Mouse (Mus musculus): ENCODE measurements around the gene Olfr71. TPM values are rescaled to one million over a fixed set of nuclear protein-coding genes. Genes with fewer than 3 reads are reported as not detected.

The Olfr71 gene
- polyA plus RNA-seq, 1 experiment from 2014 or later, result not detected

GRCm38 (mm10) chr4:43703439-43703838 is 6.6 kb downstream of the Olfr71 start:
- 81% methylated on average over 6 of the region's 6 CpGs for WGBS
- Histone ChIP-seq H3K4me3 (no peak overlapping the region), H3K27ac (replicated peaks) (no peak overlapping the region), H3K36me3 (no peaks in the 10 kb centered on the region), H3K4me1 (peaks cover 6% of the 10 kb centered on the region), H3K27me3 (ENCODE audit: low read depth, poor library complexity, severe bottlenecking) (no peaks in the 10 kb centered on the region), H3K9me3 (replicated peaks) (no peaks in the 10 kb centered on the region)
- no peak for DNase-seq (ENCODE audit: low spot score)

GRCm38 (mm10) chr4:43700707-43701106 is 9.3 kb downstream of the Olfr71 start, which contains the start of gene Olfr70:
TSS of gene Olfr70 (minus strand) at chr4:43700807.
- no peak for DNase-seq (ENCODE audit: low spot score)

GRCm38 (mm10) chr4:43696561-43696960 is 13.5 kb downstream of the Olfr71 start:
- Histone ChIP-seq H3K27ac (replicated peaks) (no peak overlapping the region), H3K36me3 (no peaks in the 10 kb centered on the region), H3K27me3 (ENCODE audit: low read depth, poor library complexity, severe bottlenecking) (no peaks in the 10 kb centered on the region), H3K4me3 (no peak overlapping the region), H3K9me3 (replicated peaks) (no peaks in the 10 kb centered on the region), H3K4me1 (peaks cover 4% of the 10 kb centered on the region; the same call in 1 of the 2 replicates)
- 93% methylated on average over 13 of the region's 13 CpGs for WGBS
- DNase-seq (ENCODE audit: low spot score), result no peak

More at GRCm38 (mm10) chr4:43700707-43701106, 9.3 kb downstream of the Olfr71 start, which contains the start of gene Olfr70:
- no peak within 1 kb of the TSS for H3K4me3 ChIP-seq
- H3K27me3 ChIP-seq (ENCODE audit: low read depth, poor library complexity, severe bottlenecking), result no peaks in the 10 kb centered on the region
- no peaks in the 10 kb centered on the region for H3K36me3 ChIP-seq
- no peaks in the 10 kb centered on the region; the same call in 1 of the 2 replicates for H3K4me1 ChIP-seq
- H3K27ac ChIP-seq (replicated peaks), result no peak within 1 kb of the TSS
- WGBS, result 91% methylated on average over 6 of the region's 6 CpGs
- H3K9me3 ChIP-seq (replicated peaks), result no peaks in the 10 kb centered on the region

GRCm38 (mm10) chr4:43695249-43695671 is 14.8 kb downstream of the Olfr71 start:
- no peak overlapping the region for H3K27ac ChIP-seq (replicated peaks)
- no peaks in the 10 kb centered on the region for H3K27me3 ChIP-seq (ENCODE audit: low read depth, poor library complexity, severe bottlenecking)
- no peak for DNase-seq (ENCODE audit: low spot score)
- 40% methylated on average over 9 of the region's 9 CpGs for WGBS
- peaks cover 4% of the 10 kb centered on the region; the same call in 1 of the 2 replicates for H3K4me1 ChIP-seq
- peaks cover under 1% of the 10 kb centered on the region; the same call in 1 of the 2 replicates for H3K36me3 ChIP-seq
- no peak overlapping the region for H3K4me3 ChIP-seq
- no peaks in the 10 kb centered on the region for H3K9me3 ChIP-seq (replicated peaks)

- Histone ChIP-seq H3K36me3 (peaks cover 7% of the 10 kb centered on the region), H3K4me1 (peaks cover 4% of the 10 kb centered on the region; the same call in 1 of the 2 replicates), H3K4me3 (no peak overlapping the region), H3K27ac (replicated peaks) (no peak overlapping the region), H3K9me3 (replicated peaks) (no peaks in the 10 kb centered on the region), H3K27me3 (ENCODE audit: low read depth, poor library complexity, severe bottlenecking) (no peaks in the 10 kb centered on the region)
- WGBS, result 93% methylated on average over 1 of the region's 1 CpGs
- no peak for DNase-seq (ENCODE audit: low spot score)
Observed at GRCm38 (mm10) chr4:43694439-43695248, 15.4 kb downstream of the Olfr71 start.

- Histone ChIP-seq H3K36me3 (peaks cover 14% of the 10 kb centered on the region), H3K4me1 (peaks cover 4% of the 10 kb centered on the region; the same call in 1 of the 2 replicates), H3K4me3 (no peak overlapping the region), H3K27ac (replicated peaks) (no peak overlapping the region), H3K9me3 (replicated peaks) (no peaks in the 10 kb centered on the region), H3K27me3 (ENCODE audit: low read depth, poor library complexity, severe bottlenecking) (no peaks in the 10 kb centered on the region)
- DNase-seq (ENCODE audit: low spot score), result no peak
- WGBS, result 82% methylated on average over 5 of the region's 5 CpGs
Observed at GRCm38 (mm10) chr4:43693806-43694241, 16.2 kb downstream of the Olfr71 start.

GRCm38 (mm10) chr4:43691026-43691425 is 19.0 kb downstream of the Olfr71 start:
- Histone ChIP-seq H3K36me3 (peaks cover 18% of the 10 kb centered on the region), H3K27me3 (ENCODE audit: low read depth, poor library complexity, severe bottlenecking) (no peaks in the 10 kb centered on the region), H3K4me1 (peaks cover 4% of the 10 kb centered on the region; the same call in 1 of the 2 replicates), H3K4me3 (no peak overlapping the region), H3K27ac (replicated peaks) (no peak overlapping the region), H3K9me3 (replicated peaks) (no peaks in the 10 kb centered on the region)
- 89% methylated on average over 5 of the region's 5 CpGs for WGBS
- no peak for DNase-seq (ENCODE audit: low spot score)

- DNase-seq (ENCODE audit: low spot score), result no peak
- H3K27me3 ChIP-seq (ENCODE audit: low read depth, poor library complexity, severe bottlenecking), result no peaks in the 10 kb centered on the region
- H3K4me1 ChIP-seq, result no peaks in the 10 kb centered on the region
- peaks cover 28% of the 10 kb centered on the region for H3K36me3 ChIP-seq
- H3K4me3 ChIP-seq, result no peak overlapping the region
- H3K27ac ChIP-seq (replicated peaks), result no peak overlapping the region
- 93% methylated on average over 17 of the region's 17 CpGs for WGBS
- H3K9me3 ChIP-seq (replicated peaks), result no peaks in the 10 kb centered on the region
Observed at GRCm38 (mm10) chr4:43690021-43690420, 20.0 kb downstream of the Olfr71 start.

- Histone ChIP-seq H3K27me3 (ENCODE audit: low read depth, poor library complexity, severe bottlenecking) (no peaks in the 10 kb centered on the region), H3K4me1 (no peaks in the 10 kb centered on the region), H3K36me3 (peaks cover 54% of the 10 kb centered on the region), H3K27ac (replicated peaks) (no peak overlapping the region), H3K9me3 (replicated peaks) (no peaks in the 10 kb centered on the region), H3K4me3 (no peak overlapping the region)
- DNase-seq (ENCODE audit: low spot score), result no peak
- 92% methylated on average over 7 of the region's 7 CpGs for WGBS
Observed at GRCm38 (mm10) chr4:43679416-43680043, 30.5 kb downstream of the Olfr71 start.

GRCm38 (mm10) chr4:43678541-43678940 is 31.5 kb downstream of the Olfr71 start:
- Histone ChIP-seq H3K4me1 (no peaks in the 10 kb centered on the region), H3K4me3 (no peak overlapping the region), H3K27me3 (ENCODE audit: low read depth, poor library complexity, severe bottlenecking) (no peaks in the 10 kb centered on the region), H3K36me3 (peaks cover 60% of the 10 kb centered on the region), H3K9me3 (replicated peaks) (no peaks in the 10 kb centered on the region), H3K27ac (replicated peaks) (no peak overlapping the region)
- no peak for DNase-seq (ENCODE audit: low spot score)
- 86% methylated on average over 6 of the region's 6 CpGs for WGBS

GRCm38 (mm10) chr4:43675608-43676007 is 34.4 kb downstream of the Olfr71 start:
- no peak for DNase-seq (ENCODE audit: low spot score)
- H3K9me3 ChIP-seq (replicated peaks), result no peaks in the 10 kb centered on the region
- no peak overlapping the region for H3K4me3 ChIP-seq
- H3K4me1 ChIP-seq, result peaks cover 18% of the 10 kb centered on the region
- 82% methylated on average over 4 of the region's 4 CpGs for WGBS
- H3K27ac ChIP-seq (replicated peaks), result no peak overlapping the region
- H3K27me3 ChIP-seq (ENCODE audit: low read depth, poor library complexity, severe bottlenecking), result peaks cover 11% of the 10 kb centered on the region
- peaks cover 39% of the 10 kb centered on the region for H3K36me3 ChIP-seq

GRCm38 (mm10) chr4:43674974-43675373 is 35.1 kb downstream of the Olfr71 start:
- Histone ChIP-seq H3K4me1 (peaks cover 24% of the 10 kb centered on the region), H3K27me3 (ENCODE audit: low read depth, poor library complexity, severe bottlenecking) (peaks cover 15% of the 10 kb centered on the region), H3K27ac (replicated peaks) (no peak overlapping the region), H3K36me3 (peaks cover 37% of the 10 kb centered on the region), H3K4me3 (no peak overlapping the region), H3K9me3 (replicated peaks) (no peaks in the 10 kb centered on the region)
- no peak for DNase-seq (ENCODE audit: low spot score)
- 80% methylated on average over 5 of the region's 5 CpGs for WGBS

GRCm38 (mm10) chr4:43673703-43674102 is 36.4 kb downstream of the Olfr71 start:
- Histone ChIP-seq H3K27me3 (ENCODE audit: low read depth, poor library complexity, severe bottlenecking) (peaks cover 15% of the 10 kb centered on the region), H3K4me1 (peaks cover 32% of the 10 kb centered on the region)
- 80% methylated on average over 8 of the region's 8 CpGs for WGBS

More at GRCm38 (mm10) chr4:43673703-43674102, 36.4 kb downstream of the Olfr71 start:
- no peak for DNase-seq (ENCODE audit: low spot score)
- Histone ChIP-seq H3K9me3 (replicated peaks) (no peaks in the 10 kb centered on the region), H3K36me3 (peaks cover 37% of the 10 kb centered on the region), H3K4me3 (no peak overlapping the region), H3K27ac (replicated peaks) (no peak overlapping the region)

All from midbrain, embryonic 10.5 days (tissue).